Mouse (Mus musculus) forebrain, embryonic 14.5 days (tissue): ENCODE results near the gene Serf2. TPM values are rescaled to one million over a fixed set of nuclear protein-coding genes. Genes with fewer than 3 reads are reported as not detected.
A peak's percentile ranks its signal among the peaks of the same experiment; 100 is the strongest.
"Not testable (repeated sequence)": the region's sequence is repeated elsewhere in the genome, so short reads cannot be mapped to it uniquely, and the experiment has no call there.

ENCODE experiments used
- ATAC-seq: fragments of 200-750 bp; cut with Nextera tagmentation; 2 replicates; pipeline ENCODE4 v1.8.0; 2017; ENCODE audit warnings: mild to moderate bottlenecking, moderate library complexity
- DNase-seq: peaks from one replicate; pipeline ENCODE4 v3.0.0-alpha.2; 2015; ENCODE audit warnings: low spot score
- H3K27ac ChIP-seq: fragments of 300-500 bp; sonication (generic); 2 replicates; pipeline ENCODE4 v1.5.1; 2014; ENCODE audit warnings: low read depth, mild to moderate bottlenecking, control low read depth, low read length, moderate library complexity
- H3K27me3 ChIP-seq: fragments of 300-500 bp; sonication (generic); replicated peaks from 2 replicates; pipeline ENCODE4 v1.6.1; 2014; ENCODE audit warnings: low read length, control low read depth, mixed read lengths; ENCODE audit not compliant: control insufficient read depth, insufficient read depth
- H3K36me3 ChIP-seq: fragments of 300-500 bp; sonication (generic); 2 replicates; pipeline ENCODE4 v1.6.1; 2014; ENCODE audit warnings: low read length, control low read depth; ENCODE audit not compliant: control insufficient read depth, insufficient read depth
- H3K4me1 ChIP-seq: fragments of 300-500 bp; sonication (generic); 2 replicates; pipeline ENCODE4 v1.6.1; 2014; ENCODE audit warnings: antibody characterized with exemption, low read length, control low read depth; ENCODE audit not compliant: control insufficient read depth, insufficient read depth
- H3K4me2 ChIP-seq: fragments of 300-500 bp; sonication (generic); 2 replicates; pipeline ENCODE4 v1.6.1; 2014; ENCODE audit warnings: mild to moderate bottlenecking, control low read depth, low read length
- H3K4me3 ChIP-seq: fragments of 300-500 bp; sonication (generic); 2 replicates; pipeline ENCODE4 v1.5.1; 2014; ENCODE audit warnings: low read depth, low read length, control low read depth
- H3K9ac ChIP-seq: fragments of 300-500 bp; sonication (generic); 2 replicates; pipeline ENCODE4 v1.6.1; 2014; ENCODE audit warnings: mild to moderate bottlenecking, low read length, control low read depth, moderate library complexity
- H3K9me3 ChIP-seq: fragments of 300-500 bp; sonication (generic); replicated peaks from 2 replicates; pipeline ENCODE4 v1.6.1; 2016; ENCODE audit warnings: low read length, control low read depth, mixed read lengths; ENCODE audit not compliant: control insufficient read depth
- WGBS: fragments of 180-500 bp; shearing (Covaris S2); extraction: QIAGEN DNeasy Blood & Tissue Kit; methylation state at CpG from one replicate; pipeline ENCODE4 v1.1.7; 2014; 5-methylcytosine and 5-hydroxymethylcytosine counted together
- polyA plus RNA-seq: library from polyadenylated mRNA; unstranded; fragments of >200 nt; fragmentation: Nextera tagmentation; extraction: Ambion mirVana; gene quantifications from 2 replicates; pipeline ENCODE4 v1.2.1, GENCODE M21; 2014

The Serf2 gene
- polyA plus RNA-seq, 1 experiment from 2014 or later = 442 TPM

DNA sequence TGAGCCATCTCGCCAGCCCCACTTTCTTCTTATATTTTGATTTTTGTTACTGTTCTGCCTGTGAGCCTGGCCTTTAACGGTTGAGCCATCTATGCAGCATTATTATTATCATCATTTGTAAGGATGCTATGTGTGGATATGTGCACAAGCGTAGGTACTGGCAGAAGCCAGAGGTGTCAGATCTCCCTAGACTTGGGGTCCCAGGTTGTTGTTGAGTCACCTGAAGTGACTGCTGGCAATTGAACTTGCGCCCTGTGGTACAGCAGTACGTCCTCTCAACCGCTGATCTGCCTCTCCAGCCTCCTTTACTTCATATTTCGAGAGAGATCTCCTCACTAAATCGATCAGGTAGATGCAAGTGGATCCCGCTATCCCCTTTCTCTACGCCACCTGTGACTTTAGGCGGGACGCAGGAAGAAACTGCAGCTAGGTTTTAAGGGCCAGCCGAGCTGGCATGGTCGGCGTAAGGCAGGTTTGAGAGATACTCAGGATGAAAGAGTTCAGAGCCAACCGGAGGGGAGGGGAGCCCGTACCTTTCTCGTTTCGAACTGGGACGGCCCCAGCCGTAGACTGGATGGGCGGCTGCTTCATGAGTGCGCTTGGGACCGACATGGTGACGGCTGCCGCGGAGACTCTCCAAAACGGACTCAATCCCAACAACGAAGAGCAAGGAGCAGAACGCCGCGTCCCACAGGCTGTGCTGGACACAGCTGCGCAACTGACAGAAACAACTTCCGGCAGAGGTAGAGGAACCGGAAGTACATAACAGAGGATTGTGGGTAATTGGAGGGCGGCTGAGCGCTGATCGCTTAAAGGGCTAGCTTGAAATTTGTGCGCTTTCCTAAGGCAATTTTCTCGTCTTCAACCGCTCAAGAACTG lies 24.5 kb downstream of the Serf2 start, which contains the start of gene Mfap1b:
TSS of gene Mfap1b (minus strand) at position 767 of the 879 bp plus-strand sequence.
- Histone ChIP-seq H3K4me3 (peak within 1 kb of the TSS; percentile 53), H3K9ac (peak within 1 kb of the TSS; percentile 64), H3K27ac (peak within 1 kb of the TSS; percentile 58; the same call in 1 of the 2 replicates), H3K4me2 (peak within 1 kb of the TSS; percentile 54)
- WGBS = 5% methylated on average over 38 of the region's 41 CpGs
- H3K9me3 ChIP-seq, H3K4me1 ChIP-seq, H3K27me3 ChIP-seq, H3K36me3 ChIP-seq: not testable (repeated sequence)
- peak; percentile 97 for DNase-seq
- peak; percentile 99 for ATAC-seq

- DNase-seq (no peak), ATAC-seq (no peak)
- Histone ChIP-seq H3K9ac (peak overlapping the region; percentile 64), H3K4me1 (no peaks in the 10 kb centered on the region), H3K4me3 (peak overlapping the region; percentile 53), H3K9me3 (no peaks in the 10 kb centered on the region), H3K36me3 (peaks cover 6% of the 10 kb centered on the region; the same call in 1 of the 2 replicates), H3K27ac (peak overlapping the region; percentile 58; the same call in 1 of the 2 replicates), H3K27me3 (no peaks in the 10 kb centered on the region), H3K4me2 (peak overlapping the region; percentile 54)
- WGBS = 38% methylated on average over 8 of the region's 8 CpGs
Measured at GRCm38 (mm10) chr2:121474180-121474535, 25.2 kb downstream of the Serf2 start.

- not testable (repeated sequence) for H3K9ac ChIP-seq, H3K4me1 ChIP-seq, H3K27me3 ChIP-seq, H3K9me3 ChIP-seq, H3K4me2 ChIP-seq, H3K27ac ChIP-seq, H3K4me3 ChIP-seq, H3K36me3 ChIP-seq, DNase-seq, ATAC-seq
- 97% methylated on average over 2 of the region's 2 CpGs for WGBS
Measured at GRCm38 (mm10) chr2:121475306-121475705, 26.3 kb downstream of the Serf2 start.

- no peaks in the 10 kb centered on the region for H3K4me1 ChIP-seq
- H3K4me2 ChIP-seq = no peak overlapping the region
- H3K27me3 ChIP-seq = no peaks in the 10 kb centered on the region
- H3K9ac ChIP-seq = no peak overlapping the region
- no peaks in the 10 kb centered on the region for H3K36me3 ChIP-seq
- no peak overlapping the region for H3K27ac ChIP-seq
- WGBS = 81% methylated on average over 3 of the region's 3 CpGs
- ATAC-seq (no peak), DNase-seq (no peak)
- no peak overlapping the region for H3K4me3 ChIP-seq
- no peaks in the 10 kb centered on the region for H3K9me3 ChIP-seq
Measured at GRCm38 (mm10) chr2:121477491-121478266, 28.7 kb downstream of the Serf2 start.

DNA sequence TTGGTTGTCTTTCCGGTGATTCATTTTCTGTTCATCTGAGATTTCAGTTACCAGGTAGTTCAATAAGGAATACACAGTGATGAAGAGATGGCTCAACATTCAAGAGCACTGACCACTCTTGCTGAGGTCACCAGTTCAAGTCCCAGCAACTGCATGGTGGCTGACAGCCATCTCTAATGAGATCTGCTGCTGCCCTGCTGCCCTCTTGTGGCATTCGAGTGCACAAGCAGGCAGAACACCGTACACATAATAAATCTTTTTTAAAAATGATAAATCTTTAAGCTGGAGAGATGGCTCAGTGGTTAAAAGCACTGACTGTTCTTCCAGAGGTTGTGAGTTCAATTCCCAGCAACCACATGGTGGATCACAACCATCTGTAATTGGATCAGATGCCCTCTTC lies 31.5 kb downstream of the Serf2 start:
- Histone ChIP-seq H3K27ac (no peak overlapping the region), H3K4me1 (no peaks in the 10 kb centered on the region), H3K36me3 (no peaks in the 10 kb centered on the region), H3K9ac (no peak overlapping the region), H3K4me2 (no peak overlapping the region), H3K9me3 (no peaks in the 10 kb centered on the region), H3K4me3 (no peak overlapping the region), H3K27me3 (no peaks in the 10 kb centered on the region)
- no peak for ATAC-seq
- DNase-seq = no peak
- 60% methylated on average over 3 of the region's 3 CpGs for WGBS

DNA sequence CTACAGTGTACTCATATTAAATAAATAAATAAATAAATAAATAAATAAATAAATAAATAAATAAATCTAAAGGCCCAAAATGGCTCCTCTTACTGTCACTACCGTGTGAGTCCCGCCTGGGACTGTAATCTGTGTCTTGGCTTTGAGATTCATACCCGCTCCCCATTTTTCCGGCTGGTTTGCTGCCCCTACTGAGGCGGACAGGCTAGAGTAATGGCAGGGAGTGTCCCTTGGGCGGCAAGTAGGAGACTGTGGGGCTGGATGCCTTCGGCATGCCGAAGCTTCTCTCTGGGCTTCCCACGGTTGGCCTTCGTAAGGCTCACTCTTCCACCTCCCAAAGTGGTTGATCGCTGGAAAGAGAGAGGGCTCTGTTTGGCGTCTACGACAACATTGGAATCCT lies 31.9 kb downstream of the Serf2 start:
- not testable (repeated sequence) for DNase-seq, H3K36me3 ChIP-seq, H3K27me3 ChIP-seq, H3K9me3 ChIP-seq, H3K9ac ChIP-seq, H3K4me1 ChIP-seq, H3K4me2 ChIP-seq, H3K4me3 ChIP-seq, ATAC-seq, H3K27ac ChIP-seq
- WGBS = 87% methylated on average over 13 of the region's 13 CpGs

GRCm38 (mm10) chr2:121483576-121483975 lies 34.6 kb downstream of the Serf2 start:
- peak; percentile 13 for DNase-seq
- Histone ChIP-seq H3K9me3 (no peaks in the 10 kb centered on the region), H3K36me3 (no peaks in the 10 kb centered on the region), H3K27me3 (no peaks in the 10 kb centered on the region), H3K4me2 (no peak overlapping the region), H3K27ac (no peak overlapping the region), H3K4me1 (no peaks in the 10 kb centered on the region), H3K9ac (no peak overlapping the region), H3K4me3 (no peak overlapping the region)
- WGBS = 29% methylated on average over 8 of the region's 8 CpGs
- ATAC-seq = no peak

DNA sequence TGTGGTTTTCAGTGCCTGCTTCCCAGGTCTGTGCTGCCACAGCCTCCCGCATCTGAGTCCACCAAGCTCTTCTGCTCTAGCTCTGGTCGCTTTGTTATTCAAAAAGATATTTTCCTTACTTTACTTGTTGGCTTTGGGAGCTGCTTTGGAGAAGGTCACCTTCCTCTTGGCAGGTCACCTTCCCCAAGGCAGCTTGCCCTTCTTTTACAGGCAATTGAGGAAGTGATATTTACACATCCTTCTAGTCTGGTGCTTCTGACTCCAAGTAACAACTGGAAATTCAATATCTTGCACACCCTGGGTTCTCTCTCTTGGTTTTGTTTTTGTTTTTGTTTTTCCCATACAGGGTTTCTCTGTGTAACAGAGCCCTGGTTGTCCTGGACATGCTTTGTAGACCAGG lies 35.4 kb downstream of the Serf2 start:
- DNase-seq = not testable (repeated sequence)

DNA sequence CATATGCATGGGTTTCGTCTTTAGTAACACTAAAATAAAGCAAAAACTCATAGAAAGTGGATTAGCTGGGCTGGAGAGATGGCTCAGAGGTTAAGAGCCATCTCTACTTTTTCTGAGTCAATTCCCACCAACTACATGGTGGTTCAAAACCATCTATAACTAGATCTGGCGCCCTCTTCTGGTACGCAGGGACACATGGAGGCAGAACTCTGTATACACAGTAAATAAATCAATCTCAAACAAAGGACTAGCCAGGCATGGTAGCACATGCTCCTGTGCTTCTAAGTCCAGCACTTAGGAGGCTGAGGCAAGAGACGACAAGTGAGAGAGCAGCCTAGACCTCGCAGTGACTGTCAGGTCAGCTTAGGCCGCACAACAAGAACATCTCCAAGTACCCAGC lies 52.6 kb downstream of the Serf2 start:
- not testable (repeated sequence) for H3K27ac ChIP-seq, H3K4me2 ChIP-seq, ATAC-seq, H3K4me3 ChIP-seq, H3K36me3 ChIP-seq, H3K9me3 ChIP-seq, H3K27me3 ChIP-seq, H3K4me1 ChIP-seq, DNase-seq, H3K9ac ChIP-seq
- 78% methylated on average over 1 of the region's 6 CpGs for WGBS

More for the DNA sequence above, 35.4 kb downstream of the Serf2 start:
- not testable (repeated sequence) for H3K4me3 ChIP-seq, H3K27ac ChIP-seq, H3K9ac ChIP-seq, ATAC-seq, H3K27me3 ChIP-seq, H3K9me3 ChIP-seq, H3K36me3 ChIP-seq, H3K4me2 ChIP-seq, H3K4me1 ChIP-seq
- WGBS = 90% methylated on average over 1 of the region's 2 CpGs
